Mouse (Mus musculus) liver, embryonic 13.5 days (tissue): ENCODE data around the gene Map2k5. TPM values are rescaled to one million over a fixed set of nuclear protein-coding genes. Genes with fewer than 3 reads are reported as not detected.

ENCODE experiments used
- ATAC-seq: fragments of 200-750 bp; cut with Nextera tagmentation; 2 replicates; pipeline ENCODE4 v1.8.0; 2017; ENCODE audit warnings: low read depth, mild to moderate bottlenecking, moderate number of reproducible peaks, moderate library complexity
- DNase-seq: peaks from one replicate; pipeline ENCODE4 v3.0.0; 2022
- H3K27ac ChIP-seq: fragments of 300-500 bp; sonication (generic); 2 replicates; pipeline ENCODE4 v1.5.1; 2015; ENCODE audit warnings: moderate library complexity, mild to moderate bottlenecking, inconsistent platforms
- H3K27me3 ChIP-seq: fragments of 300-500 bp; sonication (generic); 2 replicates; pipeline ENCODE4 v1.6.1; 2015; ENCODE audit warnings: mild to moderate bottlenecking, inconsistent platforms
- H3K36me3 ChIP-seq: fragments of 300-500 bp; sonication (generic); 2 replicates; pipeline ENCODE4 v1.6.1; 2015; ENCODE audit warnings: mild to moderate bottlenecking, inconsistent platforms
- H3K4me1 ChIP-seq: fragments of 300-500 bp; sonication (generic); replicated peaks from 2 replicates; pipeline ENCODE4 v1.6.1; 2015; ENCODE audit warnings: inconsistent platforms
- H3K4me2 ChIP-seq: fragments of 300-500 bp; sonication (generic); 2 replicates; pipeline ENCODE4 v1.6.1; 2015; ENCODE audit warnings: inconsistent platforms, mild to moderate bottlenecking, moderate library complexity
- H3K4me3 ChIP-seq: fragments of 300-500 bp; sonication (generic); replicated peaks from 2 replicates; pipeline ENCODE4 v1.5.1; 2015; ENCODE audit warnings: mild to moderate bottlenecking, inconsistent platforms
- H3K9ac ChIP-seq: fragments of 300-500 bp; sonication (generic); 2 replicates; pipeline ENCODE4 v1.6.1; 2015; ENCODE audit warnings: mild to moderate bottlenecking, inconsistent platforms
- H3K9me3 ChIP-seq: fragments of 300-500 bp; sonication (generic); replicated peaks from 2 replicates; pipeline ENCODE4 v1.6.1; 2016; ENCODE audit warnings: inconsistent platforms
- WGBS: fragments of 180-500 bp; shearing (Covaris S2); methylation state at CpG from one replicate; pipeline ENCODE4 v1.1.7; 2015; ENCODE audit not compliant: insufficient replicate concordance; 5-methylcytosine and 5-hydroxymethylcytosine counted together
- polyA plus RNA-seq: library from polyadenylated mRNA; unstranded; fragments of >200 nt; fragmentation: Nextera tagmentation; extraction: Ambion mirVana; gene quantifications from 2 replicates; pipeline ENCODE4 v1.2.1, GENCODE M21; 2015

The Map2k5 gene
- polyA plus RNA-seq, 1 experiment from 2014 or later: 10.5 TPM

DNA sequence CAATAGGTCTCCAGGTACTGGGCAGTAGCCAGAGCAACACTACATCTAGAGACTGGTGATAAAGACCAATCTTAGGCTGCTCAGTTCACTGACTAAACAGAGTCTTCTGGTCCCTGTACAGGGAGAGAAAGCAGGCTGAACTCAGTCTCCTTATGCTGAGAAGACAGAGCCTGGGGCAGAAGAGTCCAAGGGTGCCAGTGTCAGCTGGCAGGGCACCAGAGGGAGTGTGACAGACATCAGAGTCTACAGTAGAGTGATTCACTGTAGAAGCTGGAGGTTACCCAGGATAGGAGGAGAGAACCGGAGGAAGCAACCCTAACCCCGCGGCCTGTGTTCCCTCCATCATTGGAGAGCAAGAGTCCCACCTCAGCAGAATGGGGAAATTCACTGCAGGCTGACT, 79.0 kb downstream of the Map2k5 start:
- WGBS: 88% methylated on average over 3 of the region's 3 CpGs
- Histone ChIP-seq H3K9ac (no peak overlapping the region), H3K9me3 (no peaks in the 10 kb centered on the region), H3K27me3 (no peaks in the 10 kb centered on the region), H3K36me3 (peaks cover 9% of the 10 kb centered on the region), H3K27ac (no peak overlapping the region), H3K4me3 (no peak overlapping the region), H3K4me2 (no peak overlapping the region), H3K4me1 (no peaks in the 10 kb centered on the region)
- ATAC-seq (no peak), DNase-seq (no peak)

DNA sequence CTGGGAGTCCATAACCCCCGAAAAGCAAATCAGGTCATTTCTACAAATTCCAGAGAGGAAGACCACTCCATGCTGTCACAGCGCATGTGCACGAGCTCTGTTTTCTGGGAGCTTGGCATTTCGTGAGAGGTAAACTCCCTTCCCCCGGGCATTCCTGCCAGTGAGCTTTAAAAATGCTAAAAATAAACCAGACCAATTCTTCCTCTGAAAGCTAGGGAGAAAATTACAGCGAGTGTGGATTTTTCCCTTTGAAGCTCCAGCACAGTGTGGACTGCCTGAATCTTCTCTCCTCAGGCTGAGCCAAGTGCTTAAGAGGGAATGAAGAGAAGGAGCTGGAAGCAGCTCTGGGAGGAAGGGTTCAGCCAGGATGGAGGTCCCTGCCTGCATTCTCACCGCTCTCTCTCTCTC, 82.1 kb downstream of the Map2k5 start:
- Histone ChIP-seq H3K4me3 (no peak overlapping the region), H3K9me3 (no peaks in the 10 kb centered on the region), H3K27me3 (no peaks in the 10 kb centered on the region), H3K9ac (no peak overlapping the region), H3K36me3 (peaks cover 9% of the 10 kb centered on the region; the same call in 1 of the 2 replicates), H3K27ac (no peak overlapping the region), H3K4me1 (no peaks in the 10 kb centered on the region), H3K4me2 (no peak overlapping the region)
- no peak for ATAC-seq
- no peak for DNase-seq
- 78% methylated on average over 7 of the region's 7 CpGs for WGBS

DNA sequence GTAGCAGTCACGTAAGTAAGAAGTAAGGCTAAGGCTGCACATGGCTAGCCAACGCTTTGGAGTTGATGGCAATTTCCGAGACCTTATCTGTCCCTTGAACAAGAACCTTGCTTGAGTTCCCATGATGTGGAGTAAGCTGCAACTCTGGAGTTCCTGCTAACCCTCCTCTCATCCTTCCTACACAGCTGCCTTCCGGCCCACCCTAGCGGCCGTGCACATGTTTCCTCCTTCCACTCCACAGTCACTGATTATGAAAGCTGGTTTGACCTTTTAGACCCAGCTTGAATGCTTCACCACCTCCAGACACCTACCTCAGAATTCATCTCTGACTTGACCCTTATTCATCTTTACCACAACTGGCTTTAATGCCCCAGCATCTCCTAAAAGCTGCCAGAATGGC, 82.9 kb downstream of the Map2k5 start:
- Histone ChIP-seq H3K27me3 (no peaks in the 10 kb centered on the region), H3K9me3 (no peaks in the 10 kb centered on the region), H3K9ac (no peak overlapping the region), H3K36me3 (peaks cover 5% of the 10 kb centered on the region; the same call in 1 of the 2 replicates), H3K4me2 (no peak overlapping the region), H3K27ac (no peak overlapping the region), H3K4me1 (no peaks in the 10 kb centered on the region), H3K4me3 (no peak overlapping the region)
- DNase-seq (no peak), ATAC-seq (no peak)
- 64% methylated on average over 6 of the region's 6 CpGs for WGBS

DNA sequence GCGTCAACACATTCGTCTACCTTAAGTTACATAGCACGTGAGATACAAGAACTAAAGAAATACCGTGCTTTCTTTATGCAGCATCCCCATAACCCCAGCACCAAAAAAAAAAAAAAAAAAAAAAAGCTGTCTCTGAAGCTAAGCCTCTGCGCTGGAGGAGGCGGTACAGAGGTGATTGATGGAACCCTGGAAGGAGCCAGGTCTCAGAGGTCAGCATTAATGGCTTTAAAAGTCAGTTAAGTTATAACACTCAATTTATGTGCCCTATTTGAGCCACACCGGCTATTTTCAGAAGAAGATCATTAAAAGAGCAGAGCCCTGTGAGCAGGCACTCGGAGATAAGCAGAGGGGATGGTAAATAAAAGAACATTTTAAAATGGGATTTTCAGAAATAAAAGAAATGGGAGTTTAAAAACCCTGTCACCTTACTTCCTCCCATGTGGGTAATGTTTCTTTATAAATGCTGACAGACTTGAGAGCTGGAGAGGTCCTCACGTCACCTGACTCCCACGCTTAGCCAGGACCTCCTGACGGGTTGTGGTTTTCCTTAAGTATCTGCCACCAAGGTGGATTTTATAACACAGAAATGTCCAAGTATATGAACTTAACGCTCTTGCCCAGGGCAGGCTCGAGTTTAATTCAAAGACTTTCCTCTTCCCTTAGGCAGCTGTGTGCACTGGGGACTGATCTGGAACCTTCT, 83.8 kb downstream of the Map2k5 start:
- Histone ChIP-seq H3K27ac (no peak overlapping the region), H3K4me3 (no peak overlapping the region), H3K36me3 (peaks cover 5% of the 10 kb centered on the region; the same call in 1 of the 2 replicates), H3K27me3 (no peaks in the 10 kb centered on the region), H3K4me2 (no peak overlapping the region), H3K9me3 (no peaks in the 10 kb centered on the region), H3K9ac (no peak overlapping the region), H3K4me1 (no peaks in the 10 kb centered on the region)
- WGBS: 73% methylated on average over 13 of the region's 13 CpGs
- ATAC-seq (no peak), DNase-seq (no peak)

DNA sequence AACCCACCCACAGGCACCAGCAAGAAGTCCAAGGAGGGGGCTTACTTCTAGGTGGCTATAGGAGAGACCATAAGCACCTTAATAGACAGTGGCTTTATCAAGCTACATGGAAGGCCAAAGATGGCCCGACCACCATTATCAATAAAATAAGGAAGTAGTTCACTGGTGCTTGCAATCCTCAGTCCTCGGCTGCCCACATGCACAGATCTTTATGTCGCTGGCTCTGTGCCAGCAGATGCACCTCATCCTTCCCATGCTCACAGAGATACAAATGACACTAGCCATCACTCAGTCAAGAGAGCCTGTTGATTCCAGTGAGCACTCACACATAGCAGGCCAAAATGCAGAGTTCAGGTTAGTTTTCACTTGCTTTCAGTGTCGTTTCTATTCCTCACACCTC, 89.0 kb downstream of the Map2k5 start:
- H3K9me3 ChIP-seq: no peaks in the 10 kb centered on the region
- H3K4me1 ChIP-seq: no peaks in the 10 kb centered on the region
- H3K36me3 ChIP-seq: peaks cover 5% of the 10 kb centered on the region; the same call in 1 of the 2 replicates
- H3K27me3 ChIP-seq: no peaks in the 10 kb centered on the region
- H3K4me2 ChIP-seq: no peak overlapping the region
- no peak overlapping the region for H3K9ac ChIP-seq
- DNase-seq (no peak), ATAC-seq (no peak)
- no peak overlapping the region for H3K27ac ChIP-seq
- H3K4me3 ChIP-seq: no peak overlapping the region
- 69% methylated on average over 4 of the region's 4 CpGs for WGBS

DNA sequence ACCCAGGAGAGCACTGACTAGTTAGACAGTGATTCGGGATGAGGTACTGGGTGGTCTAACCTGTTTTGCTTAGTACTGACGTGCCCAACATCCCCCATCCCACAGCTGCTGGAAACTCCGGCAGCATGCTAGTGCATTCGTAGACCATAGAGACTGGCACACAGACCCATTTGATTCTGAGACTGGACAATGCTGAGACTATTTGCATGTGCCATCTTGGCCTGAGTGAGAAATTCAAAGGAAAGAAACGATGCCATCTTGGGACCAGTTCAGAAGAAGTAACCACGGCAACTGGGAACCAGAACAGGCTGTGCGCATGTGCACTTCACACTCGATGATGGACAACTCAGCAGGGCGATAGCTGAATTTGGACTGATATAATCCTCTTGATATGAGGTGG, 93.3 kb downstream of the Map2k5 start:
- ATAC-seq (no peak), DNase-seq (no peak)
- no peaks in the 10 kb centered on the region for H3K4me1 ChIP-seq
- H3K36me3 ChIP-seq: peaks cover 6% of the 10 kb centered on the region; the same call in 1 of the 2 replicates
- 83% methylated on average over 9 of the region's 9 CpGs for WGBS
- H3K27me3 ChIP-seq: no peaks in the 10 kb centered on the region
- no peak overlapping the region for H3K4me2 ChIP-seq
- no peak overlapping the region for H3K27ac ChIP-seq
- H3K9me3 ChIP-seq: no peaks in the 10 kb centered on the region
- H3K9ac ChIP-seq: no peak overlapping the region
- no peak overlapping the region for H3K4me3 ChIP-seq

DNA sequence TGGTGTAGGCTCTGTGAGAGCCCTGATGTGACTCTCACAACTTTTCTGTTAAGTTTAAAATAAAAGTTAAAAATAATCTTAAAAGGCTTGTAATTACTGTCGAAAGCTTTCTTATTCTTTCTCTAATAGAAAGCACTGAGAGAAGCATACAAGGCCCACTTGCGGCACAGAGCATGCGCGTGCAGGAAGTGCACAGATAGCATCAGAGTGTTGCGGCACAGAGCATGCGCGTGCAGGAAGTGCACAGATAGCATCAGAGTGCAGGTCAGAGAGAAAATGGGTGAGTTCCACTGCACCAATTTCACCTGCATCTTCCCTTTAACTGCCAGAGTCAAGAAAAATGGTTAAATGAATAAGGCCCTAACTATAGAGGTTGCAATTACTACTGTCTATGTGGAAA, 95.7 kb downstream of the Map2k5 start:
- Histone ChIP-seq H3K36me3 (peaks cover 6% of the 10 kb centered on the region; the same call in 1 of the 2 replicates), H3K27ac (no peak overlapping the region), H3K9ac (no peak overlapping the region), H3K4me2 (no peak overlapping the region), H3K4me1 (no peaks in the 10 kb centered on the region), H3K4me3 (no peak overlapping the region), H3K9me3 (no peaks in the 10 kb centered on the region), H3K27me3 (no peaks in the 10 kb centered on the region)
- 73% methylated on average over 7 of the region's 7 CpGs for WGBS
- no peak for DNase-seq
- ATAC-seq: no peak

DNA sequence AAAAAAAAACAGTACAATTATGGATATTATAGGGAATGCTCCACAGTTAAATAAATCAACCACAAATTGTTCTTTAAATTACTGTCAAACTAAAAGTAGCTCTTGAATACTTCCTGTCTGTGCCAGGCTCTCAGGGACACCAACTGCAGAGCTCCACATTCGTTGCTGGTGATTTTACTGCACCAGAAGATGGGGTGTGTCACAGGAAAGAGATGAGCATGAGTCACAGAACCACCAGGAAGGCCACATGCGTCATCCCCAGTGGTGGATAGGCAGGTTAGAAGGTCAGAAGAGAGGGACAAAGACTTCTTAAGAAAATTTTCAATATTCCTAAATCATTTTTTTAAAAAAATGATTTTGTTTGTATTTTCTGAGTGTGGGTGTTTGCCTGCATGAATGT, 96.6 kb downstream of the Map2k5 start:
- no peaks in the 10 kb centered on the region for H3K27me3 ChIP-seq

DNA sequence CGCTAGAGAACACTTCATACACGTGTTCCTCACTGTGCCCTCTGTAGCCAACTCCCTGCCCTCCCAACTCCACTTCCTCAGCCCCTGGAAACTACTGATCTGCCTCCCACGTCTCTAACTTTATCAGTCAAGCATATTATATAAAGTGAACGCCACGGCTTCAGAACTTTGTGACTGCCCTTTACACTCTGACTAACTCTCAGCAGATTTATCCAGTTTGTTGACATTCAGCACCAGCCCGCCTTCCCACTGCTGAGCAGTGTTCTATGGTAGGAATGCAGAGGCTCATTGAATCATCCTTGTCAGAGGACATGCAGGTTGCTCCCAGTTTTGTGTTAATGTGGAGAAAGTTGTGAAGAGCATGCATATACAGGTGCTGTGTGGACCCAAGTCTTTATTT, 103.9 kb downstream of the Map2k5 start:
- WGBS: 64% methylated on average over 6 of the region's 6 CpGs
- ATAC-seq (no peak), DNase-seq (no peak)
- Histone ChIP-seq H3K36me3 (no peaks in the 10 kb centered on the region), H3K9me3 (no peaks in the 10 kb centered on the region), H3K4me2 (no peak overlapping the region), H3K9ac (no peak overlapping the region), H3K4me1 (no peaks in the 10 kb centered on the region), H3K27me3 (no peaks in the 10 kb centered on the region), H3K27ac (no peak overlapping the region), H3K4me3 (no peak overlapping the region)

More for the DNA sequence above, 96.6 kb downstream of the Map2k5 start:
- no peak overlapping the region for H3K4me2 ChIP-seq
- H3K4me1 ChIP-seq: no peaks in the 10 kb centered on the region
- no peak for ATAC-seq
- H3K36me3 ChIP-seq: peaks cover 6% of the 10 kb centered on the region; the same call in 1 of the 2 replicates
- H3K27ac ChIP-seq: no peak overlapping the region
- H3K4me3 ChIP-seq: no peak overlapping the region
- 45% methylated on average over 2 of the region's 2 CpGs for WGBS
- no peak overlapping the region for H3K9ac ChIP-seq
- no peak for DNase-seq
- no peaks in the 10 kb centered on the region for H3K9me3 ChIP-seq

DNA sequence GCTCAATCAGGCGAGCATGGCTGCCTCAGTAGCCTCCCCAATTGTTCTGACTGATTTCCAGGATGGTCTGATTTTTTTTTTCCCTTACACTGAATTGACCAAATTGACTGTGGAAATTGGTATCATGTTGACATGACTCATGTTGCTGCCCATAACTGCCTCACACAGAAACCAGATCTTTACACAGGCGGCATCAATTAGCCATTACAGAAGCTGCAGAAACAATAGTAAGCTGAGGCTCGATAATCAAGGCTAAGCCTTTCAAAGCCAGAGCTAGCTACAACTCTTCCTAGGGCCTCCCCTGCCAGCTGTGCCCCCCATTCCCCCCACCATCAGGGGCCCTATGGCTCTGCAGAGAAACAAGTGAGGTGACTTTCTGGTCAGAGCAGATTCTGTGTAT, 107.9 kb downstream of the Map2k5 start:
- no peaks in the 10 kb centered on the region for H3K27me3 ChIP-seq
- 63% methylated on average over 3 of the region's 3 CpGs for WGBS
- H3K4me1 ChIP-seq: no peaks in the 10 kb centered on the region
- H3K4me2 ChIP-seq: no peak overlapping the region
- ATAC-seq (no peak), DNase-seq (no peak)
- H3K36me3 ChIP-seq: no peaks in the 10 kb centered on the region
- H3K9me3 ChIP-seq: no peaks in the 10 kb centered on the region
- no peak overlapping the region for H3K27ac ChIP-seq
- no peak overlapping the region for H3K9ac ChIP-seq
- H3K4me3 ChIP-seq: no peak overlapping the region

DNA sequence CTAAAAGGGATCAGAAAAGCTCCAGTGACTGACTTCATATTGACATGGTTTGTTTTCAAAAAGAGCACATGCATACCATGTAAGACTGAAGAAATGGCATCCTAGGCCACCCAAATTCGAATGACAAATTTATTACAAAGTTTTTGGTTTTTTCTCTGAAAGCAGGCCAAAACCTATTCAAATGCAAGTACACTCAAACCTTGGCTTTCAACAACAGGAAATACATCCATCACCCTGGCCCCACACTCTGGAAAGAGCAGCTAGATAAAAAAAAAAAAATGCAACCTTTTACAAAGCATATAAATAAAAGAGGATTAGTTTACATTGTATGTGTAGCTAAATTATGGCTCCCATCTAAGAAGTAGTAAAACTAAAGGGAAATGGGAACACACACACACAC, 114.5 kb downstream of the Map2k5 start:
- ATAC-seq (no peak), DNase-seq (no peak)
- Histone ChIP-seq H3K4me2 (no peak overlapping the region), H3K4me1 (no peaks in the 10 kb centered on the region), H3K27ac (no peak overlapping the region), H3K9ac (no peak overlapping the region), H3K9me3 (no peaks in the 10 kb centered on the region), H3K36me3 (no peaks in the 10 kb centered on the region), H3K4me3 (no peak overlapping the region), H3K27me3 (no peaks in the 10 kb centered on the region)
- WGBS: 45% methylated on average over 1 of the region's 1 CpGs

DNA sequence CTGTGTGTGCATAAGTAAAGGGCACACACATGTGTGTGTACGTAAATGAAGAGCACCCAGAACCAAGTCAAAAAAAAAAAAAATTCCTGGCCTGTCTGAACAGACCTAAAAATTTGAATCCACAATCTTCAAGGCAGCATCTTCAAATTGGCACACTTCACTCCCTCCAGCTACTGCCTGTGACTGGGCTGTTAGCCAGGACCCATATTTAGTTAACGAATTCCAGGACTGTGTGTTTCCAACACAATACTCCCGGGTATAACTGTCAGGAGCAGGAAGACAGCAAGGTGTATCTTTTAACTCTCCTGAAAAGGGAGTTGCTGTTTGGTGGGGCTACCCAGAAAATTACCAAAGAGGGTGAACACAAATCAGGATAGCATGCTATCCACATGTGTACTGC, 118.9 kb downstream of the Map2k5 start:
- no peak for DNase-seq
- Histone ChIP-seq H3K4me2 (no peak overlapping the region), H3K36me3 (no peaks in the 10 kb centered on the region), H3K9ac (no peak overlapping the region), H3K4me3 (no peak overlapping the region), H3K27me3 (no peaks in the 10 kb centered on the region), H3K9me3 (no peaks in the 10 kb centered on the region), H3K27ac (no peak overlapping the region), H3K4me1 (no peaks in the 10 kb centered on the region)
- WGBS: 79% methylated on average over 3 of the region's 3 CpGs
- ATAC-seq: no peak
